ENCODE assay signal across 1 mouse cellular context in genomic region chr3:84038981-84039645, GRCm38 (mm10).
A peak's percentile ranks its signal among the peaks of the same experiment; 100 is the strongest.
TF ChIP-seq lines count a peak whose summit lies in the region.

No protein-coding gene starts in this region.

TF ChIP-seq in CH12.LX, 34 proteins besides CTCF, POLR2A, EP300 and RAD21 (continued from another document):
- TF ChIP-seq MYC (IDR thresholded peaks at IDR 0.05; ENCODE audit: low read depth, low read length) (peak; percentile 52), ZNF384 (IDR thresholded peaks at IDR 0.05; ENCODE audit: low read depth, low read length) (peak; percentile 50; the same call in 1 of the 2 replicates), ELF1 (IDR thresholded peaks at IDR 0.05; ENCODE audit: low read depth, low read length) (peak; percentile 58; the same call in 1 of the 2 replicates), IRF4 (IDR thresholded peaks at IDR 0.05; ENCODE audit: low read depth, low read length) (no peak; the same call in 1 of the 2 replicates), JUN (IDR thresholded peaks at IDR 0.05; ENCODE audit: insufficient read depth, low read depth, low read length) (no peak), USF2 (conservative IDR thresholded peaks at IDR 0.05; ENCODE audit: low read depth, low read length) (peak; percentile 47), HCFC1 (IDR thresholded peaks at IDR 0.05; ENCODE audit: low read depth, low read length) (no peak), ZC3H11A (IDR thresholded peaks at IDR 0.05; ENCODE audit: low read depth, low read length) (no peak), NRF1 (IDR thresholded peaks at IDR 0.05; ENCODE audit: low read depth, low read length) (no peak), UBTF (IDR thresholded peaks at IDR 0.05; ENCODE audit: low read depth, low read length) (peak; percentile 77), TCF12 (IDR thresholded peaks at IDR 0.05; ENCODE audit: low read depth, low read length) (peak; percentile 90), TBP (conservative IDR thresholded peaks at IDR 0.05; ENCODE audit: low read depth, low read length) (no peak), USF1 (IDR thresholded peaks at IDR 0.05; ENCODE audit: low read depth, low read length) (peak; percentile 71), MXI1 (IDR thresholded peaks at IDR 0.05; ENCODE audit: low read depth, low read length) (peak; percentile 89), E2F4 (IDR thresholded peaks at IDR 0.05; ENCODE audit: insufficient replicate concordance, low read depth, low read length) (no peak), SIN3A (IDR thresholded peaks at IDR 0.05; ENCODE audit: low read length) (peak; percentile 75)
